Mouse (Mus musculus) limb, embryonic 10.5 days (tissue): ENCODE measurements around the gene Tgfbrap1. TPM values are rescaled to one million over a fixed set of nuclear protein-coding genes. Genes with fewer than 3 reads are reported as not detected.

Experiments used
- DNase-seq: peaks from one replicate; pipeline ENCODE4 v3.0.0-alpha.2; 2017; ENCODE audit warnings: low spot score
- H3K27ac ChIP-seq: fragments of 300-500 bp; sonication (generic); 2 replicates; pipeline ENCODE4 v1.5.1; 2016; ENCODE audit warnings: mild to moderate bottlenecking
- H3K27me3 ChIP-seq: fragments of 300-500 bp; sonication (generic); 2 replicates; pipeline ENCODE4 v1.6.1; 2016; ENCODE audit warnings: low read depth, mild to moderate bottlenecking; ENCODE audit not compliant: poor library complexity, severe bottlenecking
- H3K36me3 ChIP-seq: fragments of 300-500 bp; sonication (generic); 2 replicates; pipeline ENCODE4 v1.6.1; 2016; ENCODE audit warnings: mild to moderate bottlenecking, moderate library complexity
- H3K4me1 ChIP-seq: fragments of 300-500 bp; sonication (generic); 2 replicates; pipeline ENCODE4 v1.6.1; 2016
- H3K4me3 ChIP-seq: fragments of 300-500 bp; sonication (generic); 2 replicates; pipeline ENCODE4 v1.5.1; 2016; ENCODE audit warnings: mild to moderate bottlenecking, moderate library complexity
- H3K9me3 ChIP-seq: fragments of 300-500 bp; sonication (generic); replicated peaks from 2 replicates; pipeline ENCODE4 v1.6.1; 2016; ENCODE audit warnings: mild to moderate bottlenecking
- WGBS: fragments of 180-500 bp; shearing (Covaris S2); methylation state at CpG from one replicate; pipeline ENCODE4 v1.1.7; 2016; 5-methylcytosine and 5-hydroxymethylcytosine counted together
- polyA plus RNA-seq: library from polyadenylated mRNA; unstranded; fragments of >200 nt; fragmentation: Nextera tagmentation; extraction: Ambion mirVana; gene quantifications from 2 replicates; pipeline ENCODE4 v1.2.1, GENCODE M21; 2016

Gene Tgfbrap1
- polyA plus RNA-seq, 1 experiment from 2014 or later: 12.0 TPM

DNA sequence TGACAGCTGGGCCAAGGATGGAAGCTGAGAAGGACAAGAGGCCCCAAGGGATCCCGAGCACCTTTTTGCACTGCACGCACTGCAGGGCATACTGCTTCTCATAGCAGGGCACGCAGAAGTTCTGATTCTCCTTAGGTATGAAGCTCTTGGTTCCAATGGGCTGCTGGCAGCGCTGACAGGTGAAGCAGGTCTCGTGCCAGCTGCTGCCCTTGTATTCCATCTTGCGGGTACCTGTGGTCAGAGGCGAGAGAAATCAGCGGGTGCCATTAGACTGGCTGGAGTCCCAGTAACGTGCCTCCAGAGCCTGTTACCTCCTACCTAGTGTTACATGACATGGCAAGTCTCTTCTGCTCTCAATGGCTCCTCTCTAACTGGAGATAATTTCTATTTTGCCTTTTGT, 33.2 kb upstream of the Tgfbrap1 start:
- Histone ChIP-seq H3K9me3 (no peaks in the 10 kb centered on the region), H3K4me3 (no peak overlapping the region)
- DNase-seq: no peak

DNA sequence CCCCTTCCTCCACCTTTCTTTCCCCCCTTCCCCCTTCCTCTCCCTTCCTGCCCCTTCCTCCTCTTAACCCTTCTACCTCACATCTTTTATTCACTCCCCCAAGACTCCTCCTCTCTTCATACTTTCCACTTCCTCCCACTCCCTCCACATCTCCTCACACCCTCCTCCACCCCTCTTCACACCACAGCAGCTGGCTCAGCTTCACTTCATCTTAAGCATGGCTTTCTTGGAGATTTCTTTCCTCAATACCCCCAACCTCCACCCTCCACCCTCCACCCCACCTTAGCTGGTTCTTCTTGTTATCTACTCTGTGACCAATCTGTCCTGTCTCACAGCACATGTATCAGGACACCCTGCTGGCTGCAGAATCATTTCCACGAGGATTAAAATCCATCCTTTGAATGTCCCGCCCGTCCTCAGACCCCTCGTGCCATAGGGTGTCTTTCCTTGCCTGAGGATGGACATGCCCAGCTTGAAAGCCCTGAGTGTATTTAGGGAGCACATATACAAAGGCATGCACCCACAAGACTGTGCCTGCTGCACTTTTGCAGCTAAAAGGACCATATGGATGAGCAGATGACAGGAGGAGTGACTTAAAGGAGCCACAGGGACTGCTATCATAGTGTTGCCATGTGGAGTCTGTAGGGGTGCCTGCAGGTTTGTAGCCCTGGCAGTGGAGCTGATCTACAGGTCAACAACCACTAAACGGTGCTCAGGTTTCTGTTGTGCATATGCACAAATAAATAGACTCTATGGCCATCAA, 32.0 kb upstream of the Tgfbrap1 start:
- Histone ChIP-seq H3K36me3 (no peaks in the 10 kb centered on the region), H3K27ac (no peak overlapping the region), H3K9me3 (no peaks in the 10 kb centered on the region), H3K27me3 (no peaks in the 10 kb centered on the region), H3K4me3 (no peak overlapping the region), H3K4me1 (no peaks in the 10 kb centered on the region)
- no peak for DNase-seq
- 82% methylated on average over 5 of the region's 5 CpGs for WGBS

More for the DNA sequence above, 33.2 kb upstream of the Tgfbrap1 start:
- Histone ChIP-seq H3K4me1 (no peaks in the 10 kb centered on the region), H3K27ac (no peak overlapping the region), H3K36me3 (0 out of 2 replicates have a peak, but pooled peaks cover 4% of the 10 kb centered on the region), H3K27me3 (no peaks in the 10 kb centered on the region)
- WGBS: 90% methylated on average over 9 of the region's 9 CpGs

DNA sequence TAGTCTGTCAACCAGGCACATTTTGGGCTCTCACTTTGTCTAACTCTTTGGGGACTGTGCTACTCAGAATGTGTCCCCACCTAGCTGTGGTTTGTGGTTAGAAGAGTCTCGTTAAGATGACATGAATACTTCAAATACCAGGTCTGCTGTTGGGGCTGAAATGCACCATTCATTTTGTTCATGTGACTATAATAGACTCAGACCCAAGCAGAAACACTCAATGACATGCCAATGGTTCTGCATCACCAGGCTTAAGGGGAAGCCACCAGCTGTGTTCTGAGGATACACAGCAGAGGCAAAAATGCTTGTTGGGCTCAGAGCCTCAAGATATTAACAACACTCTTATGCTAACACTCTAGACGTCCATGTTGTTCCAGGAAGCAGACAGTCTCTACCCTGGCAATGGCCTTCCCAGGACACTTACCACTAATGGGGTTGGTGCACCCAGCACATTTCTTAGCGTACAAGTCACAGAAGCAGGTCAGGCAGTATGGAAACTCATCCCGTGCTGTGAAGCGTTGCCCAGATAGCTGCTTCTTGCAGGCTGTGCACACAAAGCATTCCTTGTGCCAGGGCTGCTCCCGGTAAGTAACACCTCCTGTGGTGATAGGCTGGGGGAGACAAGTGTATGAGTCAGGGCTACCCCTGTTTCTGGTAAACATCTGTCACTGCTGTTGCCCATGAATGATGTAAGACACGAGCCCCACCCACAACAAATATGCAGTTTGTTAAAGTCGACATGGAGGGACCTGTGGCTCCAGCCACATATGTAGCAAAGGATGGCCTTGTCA, 29.6 kb upstream of the Tgfbrap1 start:
- WGBS: 82% methylated on average over 8 of the region's 8 CpGs
- H3K4me1 ChIP-seq: no peaks in the 10 kb centered on the region
- no peak overlapping the region for H3K4me3 ChIP-seq
- no peak overlapping the region for H3K27ac ChIP-seq
- no peak for DNase-seq
- H3K36me3 ChIP-seq: no peaks in the 10 kb centered on the region; the same call in 1 of the 2 replicates
- H3K27me3 ChIP-seq: no peaks in the 10 kb centered on the region
- H3K9me3 ChIP-seq: no peaks in the 10 kb centered on the region

DNA sequence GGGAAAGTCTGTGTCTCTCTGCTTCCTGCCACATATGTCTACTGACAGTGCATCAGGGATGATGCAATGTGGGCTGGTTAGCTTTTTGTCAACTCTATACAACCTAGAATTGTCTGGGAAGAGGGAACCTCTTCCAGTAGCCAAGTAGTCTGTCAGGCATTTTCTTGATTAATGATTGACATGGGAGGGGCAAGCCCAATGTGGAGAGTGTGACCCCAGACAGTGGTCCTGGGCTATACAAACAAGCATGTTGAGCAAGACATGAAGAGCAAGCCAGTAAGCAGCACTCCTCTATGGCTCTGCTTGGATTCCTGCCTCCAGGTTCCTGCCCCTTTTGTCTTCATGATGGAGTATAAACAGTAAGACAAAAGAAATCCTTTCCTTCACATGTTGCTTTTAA, 28.8 kb upstream of the Tgfbrap1 start:
- no peak for DNase-seq
- Histone ChIP-seq H3K4me1 (no peaks in the 10 kb centered on the region), H3K9me3 (no peaks in the 10 kb centered on the region), H3K36me3 (no peaks in the 10 kb centered on the region; the same call in 1 of the 2 replicates), H3K27me3 (no peaks in the 10 kb centered on the region), H3K4me3 (no peak overlapping the region), H3K27ac (no peak overlapping the region)

DNA sequence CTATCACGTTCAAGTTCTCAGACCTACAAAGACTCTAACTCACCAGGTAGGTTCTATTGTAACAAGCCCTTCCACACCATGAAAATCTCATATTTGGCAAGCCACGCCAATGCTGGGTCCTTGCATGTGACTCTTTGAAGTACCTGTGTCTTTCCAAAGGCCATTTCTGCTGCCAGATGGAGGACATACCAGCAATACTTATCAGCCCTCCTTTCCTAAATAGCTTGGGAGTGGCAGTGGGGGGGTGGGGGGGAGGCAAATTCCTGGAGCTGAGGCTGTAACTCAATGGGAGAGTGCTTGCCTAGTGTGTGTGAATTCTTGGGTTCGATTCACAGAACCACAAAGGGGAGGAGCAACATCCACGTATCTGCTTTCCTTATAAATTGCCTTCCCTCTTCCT, 26.3 kb upstream of the Tgfbrap1 start:
- DNase-seq: no peak
- 77% methylated on average over 4 of the region's 4 CpGs for WGBS
- Histone ChIP-seq H3K9me3 (no peaks in the 10 kb centered on the region), H3K27ac (no peak overlapping the region), H3K27me3 (no peaks in the 10 kb centered on the region), H3K36me3 (peaks cover 6% of the 10 kb centered on the region), H3K4me3 (no peak overlapping the region), H3K4me1 (no peaks in the 10 kb centered on the region)

DNA sequence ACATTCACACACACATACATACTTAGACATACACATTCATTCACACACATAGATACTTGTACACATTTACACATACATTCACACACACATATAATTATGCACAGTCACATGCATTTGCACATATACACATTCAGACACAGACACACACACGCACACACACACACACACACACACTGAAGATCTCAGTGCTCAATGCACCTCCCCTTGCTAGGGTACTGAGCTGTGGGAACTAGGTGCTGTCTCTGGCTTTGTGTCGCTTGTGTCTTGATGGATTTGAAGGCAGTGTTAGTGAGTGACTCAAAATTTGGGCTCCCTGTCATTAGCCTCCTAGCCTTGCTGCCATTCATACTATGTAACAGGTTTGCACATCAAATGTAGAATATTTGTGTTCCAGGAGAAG, 24.2 kb upstream of the Tgfbrap1 start:
- no peak overlapping the region for H3K4me3 ChIP-seq
- DNase-seq: no peak
- H3K27ac ChIP-seq: no peak overlapping the region
- no peaks in the 10 kb centered on the region for H3K4me1 ChIP-seq
- H3K9me3 ChIP-seq: no peaks in the 10 kb centered on the region
- H3K27me3 ChIP-seq: no peaks in the 10 kb centered on the region
- peaks cover 17% of the 10 kb centered on the region for H3K36me3 ChIP-seq
- WGBS: 88% methylated on average over 2 of the region's 2 CpGs

DNA sequence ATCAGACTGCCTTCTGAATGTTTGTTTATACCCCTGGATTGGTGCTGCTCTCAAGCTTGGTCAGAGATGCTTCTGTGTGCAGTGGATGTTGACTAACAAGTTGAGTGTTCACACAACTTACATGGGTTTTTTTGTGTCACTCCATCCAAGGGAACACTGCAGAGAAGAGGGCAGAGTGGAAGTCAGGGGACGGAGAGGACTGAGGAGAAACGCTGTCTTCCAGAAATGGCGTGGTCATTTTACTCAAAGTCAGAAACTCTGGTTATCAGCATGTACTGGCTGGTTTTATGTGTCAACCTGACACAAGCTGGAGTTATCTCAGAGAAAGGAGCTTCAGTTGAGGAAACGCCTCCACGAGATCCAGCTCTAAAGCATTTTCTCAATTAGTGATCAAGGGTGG, 22.5 kb upstream of the Tgfbrap1 start:
- Histone ChIP-seq H3K36me3 (peaks cover 34% of the 10 kb centered on the region), H3K9me3 (no peaks in the 10 kb centered on the region), H3K27me3 (no peaks in the 10 kb centered on the region), H3K4me1 (no peaks in the 10 kb centered on the region), H3K27ac (no peak overlapping the region), H3K4me3 (no peak overlapping the region)
- 96% methylated on average over 5 of the region's 5 CpGs for WGBS
- no peak for DNase-seq

DNA sequence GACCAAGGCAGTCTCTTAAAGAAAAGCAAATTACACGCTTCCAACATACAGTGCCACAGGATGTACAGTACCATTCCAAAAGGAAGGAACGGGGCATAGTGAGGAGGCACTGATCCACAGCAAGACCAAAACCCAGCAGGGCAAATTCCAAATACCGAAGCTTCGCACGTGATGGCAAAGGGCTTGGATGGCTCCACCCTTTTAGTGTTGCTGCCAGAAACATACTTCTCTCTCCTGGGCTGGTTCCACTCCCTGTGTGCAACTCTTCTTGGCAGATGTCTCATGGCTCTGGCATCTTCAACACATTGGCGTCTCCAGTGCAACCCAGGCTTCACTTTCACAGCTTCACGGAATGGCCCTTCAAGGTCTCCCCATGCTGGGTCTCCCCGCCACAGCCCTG, 19.0 kb upstream of the Tgfbrap1 start:
- no peak for DNase-seq
- Histone ChIP-seq H3K27me3 (no peaks in the 10 kb centered on the region), H3K9me3 (no peaks in the 10 kb centered on the region), H3K36me3 (peaks cover 67% of the 10 kb centered on the region), H3K4me3 (no peak overlapping the region), H3K4me1 (no peaks in the 10 kb centered on the region), H3K27ac (no peak overlapping the region)
- whole genome bisulfite sequencing: 95% methylated on average over 8 of the region's 8 CpGs

DNA sequence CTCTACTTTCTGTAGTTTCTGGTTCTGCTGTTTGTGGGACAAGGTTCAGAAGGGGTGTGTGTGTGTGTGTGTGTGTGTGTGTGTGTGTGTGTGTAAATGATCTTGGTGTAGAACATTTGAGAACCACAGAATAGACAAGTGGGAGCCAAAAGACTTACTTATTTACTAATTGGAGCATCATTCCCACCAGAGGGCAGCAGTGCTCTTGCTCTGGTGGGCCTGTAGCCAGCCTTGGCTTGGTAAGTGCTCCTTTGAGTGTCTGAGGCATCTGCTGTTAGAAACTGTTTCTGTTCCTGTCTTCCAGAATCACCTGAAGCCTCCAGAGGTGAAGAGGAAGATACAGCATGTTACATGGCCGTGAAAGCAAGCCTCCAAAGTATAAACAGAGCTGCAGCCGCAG, 14.4 kb upstream of the Tgfbrap1 start:
- no peak overlapping the region for H3K27ac ChIP-seq
- H3K36me3 ChIP-seq: peaks cover 94% of the 10 kb centered on the region
- no peak for DNase-seq
- no peaks in the 10 kb centered on the region for H3K4me1 ChIP-seq
- H3K4me3 ChIP-seq: no peak overlapping the region
- no peaks in the 10 kb centered on the region for H3K9me3 ChIP-seq
- H3K27me3 ChIP-seq: no peaks in the 10 kb centered on the region
- WGBS: 86% methylated on average over 2 of the region's 2 CpGs

DNA sequence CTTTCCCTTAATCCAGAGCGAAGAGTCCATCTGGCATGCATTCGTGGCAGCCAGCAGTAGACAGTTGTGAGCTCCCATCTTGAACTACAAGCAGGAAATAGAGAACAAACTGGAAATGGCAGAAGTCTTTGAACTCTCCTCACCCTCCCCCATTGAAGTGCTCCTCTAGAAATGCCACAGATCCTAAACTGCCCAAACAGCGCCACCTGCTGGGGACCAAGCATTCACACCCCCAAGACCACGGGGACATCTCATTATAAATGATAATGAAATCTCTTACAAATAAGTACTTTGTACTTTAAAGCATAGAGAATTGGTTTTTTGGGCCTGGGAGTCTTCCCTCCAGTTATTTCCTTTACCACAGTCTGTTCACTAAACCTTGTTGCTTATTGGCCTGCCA, 12.1 kb upstream of the Tgfbrap1 start:
- Histone ChIP-seq H3K27me3 (no peaks in the 10 kb centered on the region), H3K4me3 (no peak overlapping the region), H3K36me3 (peaks cover 94% of the 10 kb centered on the region), H3K27ac (no peak overlapping the region), H3K4me1 (no peaks in the 10 kb centered on the region), H3K9me3 (no peaks in the 10 kb centered on the region)
- DNase-seq: peak; percentile 61
- WGBS: 57% methylated on average over 4 of the region's 4 CpGs

DNA sequence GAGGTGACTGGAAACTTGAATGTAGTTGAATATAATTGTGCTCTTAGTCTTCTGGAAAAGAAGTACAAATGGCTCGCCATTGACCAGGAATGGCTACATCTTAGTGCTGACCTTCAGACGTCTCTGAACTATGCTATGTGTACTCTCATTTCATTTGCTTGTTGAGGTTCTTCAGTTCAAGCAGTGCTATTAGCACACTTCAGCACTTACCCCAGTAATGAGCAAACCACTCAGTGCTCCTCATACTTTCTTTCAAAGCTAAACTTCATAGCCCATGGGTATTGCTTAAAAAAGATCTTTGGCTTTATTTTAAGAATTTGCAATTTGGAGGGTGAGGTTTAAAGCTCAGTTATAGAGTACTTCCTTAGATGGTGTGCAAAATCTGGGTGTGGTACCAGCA, 10.3 kb upstream of the Tgfbrap1 start:
- WGBS: 95% methylated on average over 2 of the region's 2 CpGs
- H3K36me3 ChIP-seq: peaks cover 93% of the 10 kb centered on the region
- H3K4me3 ChIP-seq: no peak overlapping the region

DNA sequence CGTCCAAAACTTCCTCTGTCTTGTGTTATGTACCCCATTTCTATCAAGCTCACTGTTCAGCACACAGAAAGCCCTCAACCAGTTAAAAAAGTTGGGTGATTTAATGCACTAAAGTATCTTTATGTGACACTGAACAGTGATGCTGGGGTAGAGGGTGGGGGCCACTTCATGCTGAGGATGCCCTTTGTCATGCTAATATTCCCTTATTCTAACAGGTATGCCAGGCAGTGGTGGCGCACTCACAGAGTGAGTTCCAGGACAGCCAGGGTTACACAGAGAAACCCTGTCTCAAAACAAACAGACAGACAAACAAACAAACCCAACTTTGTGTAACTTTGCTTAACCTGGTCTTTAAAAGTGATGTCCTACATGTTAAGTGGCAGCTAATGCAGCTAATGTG, 4.2 kb downstream of the Tgfbrap1 start:
- H3K27ac ChIP-seq: no peak overlapping the region
- no peak for DNase-seq

More for the DNA sequence above, 10.3 kb upstream of the Tgfbrap1 start:
- H3K27me3 ChIP-seq: no peaks in the 10 kb centered on the region
- DNase-seq: no peak
- H3K9me3 ChIP-seq: no peaks in the 10 kb centered on the region
- no peaks in the 10 kb centered on the region for H3K4me1 ChIP-seq
- no peak overlapping the region for H3K27ac ChIP-seq

More for the DNA sequence above, 4.2 kb downstream of the Tgfbrap1 start:
- peaks cover 25% of the 10 kb centered on the region for H3K4me1 ChIP-seq
- no peak overlapping the region for H3K4me3 ChIP-seq
- WGBS: 91% methylated on average over 2 of the region's 2 CpGs
- H3K27me3 ChIP-seq: no peaks in the 10 kb centered on the region
- no peaks in the 10 kb centered on the region for H3K36me3 ChIP-seq
- H3K9me3 ChIP-seq: no peaks in the 10 kb centered on the region
